ENCODE assay signal across 8 mouse cellular contexts in genomic region chr7:97154756-97155487, GRCm38 (mm10).
DNase-seq lines count a peak whose midpoint lies in the region; ATAC-seq and TF ChIP-seq lines count a peak whose summit lies in the region.

No protein-coding gene starts in this region.

- H3K27me3 ChIP-seq in spleen, adult 2 months (ENCODE audit: control insufficient read depth, insufficient read depth, low read length) = no peaks in the 10 kb centered on the region
- H3K27me3 ChIP-seq in neural tube, embryonic 15.5 days (replicated peaks) = no peaks in the 10 kb centered on the region
- H3K27me3 ChIP-seq in hindbrain, embryonic 11.5 days (ENCODE audit: control insufficient read depth, insufficient read depth, low read length) = no peaks in the 10 kb centered on the region

- H3K27ac ChIP-seq in spleen, adult 2 months (ENCODE audit: insufficient read depth, low read length) = peak overlapping the region; percentile 31; the same call in 1 of the 2 replicates
- no peak overlapping the region for H3K27ac ChIP-seq in neural tube, embryonic 15.5 days (replicated peaks)
- no peak overlapping the region for H3K27ac ChIP-seq in hindbrain, embryonic 11.5 days (ENCODE audit: low read depth, low read length)

- no peak overlapping the region for H3K4me2 ChIP-seq in neural tube, embryonic 15.5 days
- H3K4me2 ChIP-seq in hindbrain, embryonic 11.5 days (replicated peaks; ENCODE audit: low read depth, low read length) = no peak overlapping the region

- H3K36me3 ChIP-seq in spleen, adult 2 months (ENCODE audit: control insufficient read depth, insufficient read depth, low read length) = no peaks in the 10 kb centered on the region
- H3K36me3 ChIP-seq in neural tube, embryonic 15.5 days = no peaks in the 10 kb centered on the region
- H3K36me3 ChIP-seq in hindbrain, embryonic 11.5 days (ENCODE audit: control insufficient read depth, insufficient read depth, low read length) = no peaks in the 10 kb centered on the region

- WGBS in spleen, adult 2 months = 48% methylated on average over 2 of the region's 2 CpGs
- 73% methylated on average over 2 of the region's 2 CpGs for WGBS in neural tube, embryonic 15.5 days
- 74% methylated on average over 2 of the region's 2 CpGs for WGBS in hindbrain, embryonic 11.5 days

- DNase-seq in cerebellum, adult 9-11 months = peak; percentile 6
- DNase-seq in cerebellum, adult 9-10 months = no peak
- DNase-seq in right cerebral cortex, adult 18-20 months = peak; percentile 2
- no peak for DNase-seq in right cerebral cortex, postnatal 25 days
- DNase-seq in kidney, postnatal 4 days = peak; percentile 32 to 44
- peak in 1 of 2 experiments; percentile 21 for DNase-seq in spleen, adult 2 months (ENCODE audit: low read depth in 1 of 2, low spot score in 2 of 2)
- no peak for DNase-seq in hindbrain, embryonic 11.5 days (ENCODE audit: low spot score)

- no peaks in the 10 kb centered on the region for H3K9me3 ChIP-seq in neural tube, embryonic 15.5 days (replicated peaks)
- H3K9me3 ChIP-seq in hindbrain, embryonic 11.5 days (ENCODE audit: control insufficient read depth, low read length) = no peaks in the 10 kb centered on the region

- ATAC-seq in neural tube, embryonic 15.5 days (ENCODE audit: low FRiP score) = no peak
- no peak for ATAC-seq in hindbrain, embryonic 11.5 days (ENCODE audit: low FRiP score)

- H3K9ac ChIP-seq in neural tube, embryonic 15.5 days (replicated peaks) = no peak overlapping the region
- no peak overlapping the region for H3K9ac ChIP-seq in hindbrain, embryonic 11.5 days (ENCODE audit: low read depth, low read length)

- no peak overlapping the region for H3K4me3 ChIP-seq in spleen, adult 2 months (ENCODE audit: extremely low read depth, insufficient read depth, insufficient read length)
- H3K4me3 ChIP-seq in neural tube, embryonic 15.5 days (replicated peaks) = no peak overlapping the region
- H3K4me3 ChIP-seq in hindbrain, embryonic 11.5 days (ENCODE audit: low read depth, low read length) = no peak overlapping the region

- no peak for TF ChIP-seq POLR2A in spleen, adult 2 months (IDR thresholded peaks at IDR 0.05; ENCODE audit: low read depth, low read length)

- peaks cover 3% of the 10 kb centered on the region; the same call in 1 of the 2 replicates for H3K4me1 ChIP-seq in spleen, adult 2 months (ENCODE audit: control insufficient read depth, insufficient read depth, insufficient read length)
- peaks cover 9% of the 10 kb centered on the region for H3K4me1 ChIP-seq in neural tube, embryonic 15.5 days
- no peaks in the 10 kb centered on the region for H3K4me1 ChIP-seq in hindbrain, embryonic 11.5 days (replicated peaks; ENCODE audit: control insufficient read depth, insufficient read depth, low read length)

- no peak for TF ChIP-seq CTCF in spleen, adult 2 months (IDR thresholded peaks at IDR 0.05; ENCODE audit: extremely low read depth, insufficient read depth, insufficient read length, insufficient replicate concordance)

Comparison
In these comparisons a context has a peak if more than half of its experiments do, and no peak if none do; other contexts are left out.
1. DNase-seq: peak in cerebellum, adult 9-11 months (single experiment), right cerebral cortex, adult 18-20 months (single experiment) and kidney, postnatal 4 days (2 of 2); none in cerebellum, adult 9-10 months (single experiment), right cerebral cortex, postnatal 25 days (single experiment) and hindbrain, embryonic 11.5 days (single experiment).